9 mouse cellular contexts compared by ENCODE assay signal in the genomic region with DNA sequence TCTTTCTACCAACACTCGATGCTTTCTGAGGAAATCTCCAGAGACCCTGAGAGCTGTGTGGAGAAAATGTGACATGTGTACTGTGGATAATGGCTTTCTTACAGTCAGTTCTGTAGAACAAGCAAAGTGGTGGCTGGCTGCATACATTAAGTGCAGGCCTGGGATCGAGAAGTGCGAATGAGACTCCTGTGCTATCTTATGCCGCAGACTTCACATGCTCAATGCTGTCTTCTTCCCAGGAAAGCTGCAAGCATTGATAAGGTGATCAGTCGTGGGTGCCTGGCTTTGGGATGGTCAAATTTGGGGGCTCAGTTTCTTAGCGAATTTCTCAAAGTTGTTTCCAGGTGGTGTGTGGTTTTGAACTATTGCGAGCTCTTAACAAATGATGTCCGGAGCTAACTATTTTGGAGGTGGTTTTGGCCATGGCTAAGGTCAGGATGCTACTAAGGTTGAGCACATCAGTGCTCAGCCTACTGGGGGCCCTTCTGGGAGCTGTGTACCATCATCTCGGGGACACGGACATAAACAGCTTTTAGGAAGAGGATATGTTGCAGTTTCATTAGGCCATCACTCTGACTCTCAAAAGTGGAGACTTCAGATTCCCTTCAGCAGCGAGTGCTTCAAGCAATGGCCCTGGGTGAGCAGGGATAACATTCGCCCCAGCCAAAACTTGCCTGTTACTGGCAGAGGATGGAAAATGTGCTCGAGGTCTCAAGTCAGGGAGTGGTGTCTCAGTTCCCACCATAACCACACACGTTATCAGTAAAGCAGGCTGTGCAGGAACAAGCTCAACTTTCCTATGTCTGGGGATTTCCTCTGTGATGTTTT.
A peak's percentile ranks its signal among the peaks of the same experiment; 100 is the strongest.
DNase-seq lines count a peak whose midpoint lies in the region; ATAC-seq lines count a peak whose summit lies in the region.
"Had no signal": no experiment of that assay in that cellular context is flagged by ENCODE, and none has a peak within 500 bp of the region (broad histone marks: within the 10 kb centered on the region; RNA-seq: fewer than 3 reads in every experiment).

No protein-coding gene starts in this region.

- no peak overlapping the region for H3K4me3 ChIP-seq in hindbrain, embryonic 10.5 days
- H3K4me3 ChIP-seq in hindbrain, embryonic 13.5 days, result no peak overlapping the region
- no peak overlapping the region for H3K4me3 ChIP-seq in embryonic facial prominence, embryonic 14.5 days (ENCODE audit: low read depth, low read length)
- H3K4me3 ChIP-seq in limb, embryonic 15.5 days, result no peak overlapping the region

- H3K36me3 ChIP-seq in hindbrain, embryonic 10.5 days, result no peaks in the 10 kb centered on the region
- H3K36me3 ChIP-seq in hindbrain, embryonic 13.5 days, result no peaks in the 10 kb centered on the region
- no peaks in the 10 kb centered on the region for H3K36me3 ChIP-seq in embryonic facial prominence, embryonic 14.5 days (ENCODE audit: control insufficient read depth, insufficient read depth, low read length)
- no peaks in the 10 kb centered on the region for H3K36me3 ChIP-seq in limb, embryonic 15.5 days

- ATAC-seq in hindbrain, embryonic 13.5 days (ENCODE audit: low FRiP score), result no peak
- ATAC-seq in embryonic facial prominence, embryonic 14.5 days (ENCODE audit: low read depth), result peak; percentile 75; the same call in 1 of the 2 replicates
- no peak for ATAC-seq in limb, embryonic 15.5 days (ENCODE audit: insufficient number of reproducible peaks, low FRiP score, low TSS enrichment, low read depth)

- 76% methylated on average over 14 of the region's 14 CpGs for WGBS in hindbrain, embryonic 10.5 days
- WGBS in hindbrain, embryonic 13.5 days, result 63% methylated on average over 14 of the region's 14 CpGs
- 61% methylated on average over 14 of the region's 14 CpGs for WGBS in embryonic facial prominence, embryonic 14.5 days
- 67% methylated on average over 14 of the region's 14 CpGs for WGBS in limb, embryonic 15.5 days

- intact Hi-C loops in gastrocnemius, postnatal 36 days (cut with DNase I), result no loop called here

- H3K27ac ChIP-seq in hindbrain, embryonic 10.5 days, result peak overlapping the region; percentile 40; the same call in 1 of the 2 replicates
- H3K27ac ChIP-seq in hindbrain, embryonic 13.5 days, result no peak overlapping the region
- H3K27ac ChIP-seq in embryonic facial prominence, embryonic 14.5 days (replicated peaks; ENCODE audit: low read depth, low read length), result peak overlapping the region; percentile 17; the same call in 1 of the 2 replicates
- peak overlapping the region; percentile 47; the same call in 1 of the 2 replicates for H3K27ac ChIP-seq in limb, embryonic 15.5 days

- no peak overlapping the region for H3K9ac ChIP-seq in hindbrain, embryonic 13.5 days
- no peak overlapping the region for H3K9ac ChIP-seq in embryonic facial prominence, embryonic 14.5 days (ENCODE audit: low read depth, low read length)
- H3K9ac ChIP-seq in limb, embryonic 15.5 days, result no peak overlapping the region

- no peak for DNase-seq in hindbrain, embryonic 10.5 days (ENCODE audit: low spot score)
- peak; percentile 83 for DNase-seq in 416B (ENCODE audit: low read depth)
- DNase-seq in embryonic facial prominence, embryonic 14.5 days (ENCODE audit: low spot score), result peak; percentile 87
- DNase-seq in gastrocnemius, postnatal 36 days, result no peak
- no peak for DNase-seq in cerebellum, postnatal 4 days (ENCODE audit: low spot score in 2 of 2)
- no peak for DNase-seq in embryo, embryonic 10.5 days (ENCODE audit: low spot score)
- DNase-seq: cerebellum, adult 9-10 months had no signal

- H3K4me2 ChIP-seq in hindbrain, embryonic 13.5 days, result no peak overlapping the region
- no peak overlapping the region for H3K4me2 ChIP-seq in embryonic facial prominence, embryonic 14.5 days (ENCODE audit: low read depth, low read length)
- H3K4me2 ChIP-seq in limb, embryonic 15.5 days, result no peak overlapping the region

- H3K27me3 ChIP-seq in hindbrain, embryonic 10.5 days (ENCODE audit: insufficient read depth, poor library complexity, severe bottlenecking), result no peaks in the 10 kb centered on the region
- no peaks in the 10 kb centered on the region for H3K27me3 ChIP-seq in hindbrain, embryonic 13.5 days
- H3K27me3 ChIP-seq in embryonic facial prominence, embryonic 14.5 days (replicated peaks; ENCODE audit: control insufficient read depth, insufficient read depth, low read length), result no peaks in the 10 kb centered on the region
- no peaks in the 10 kb centered on the region for H3K27me3 ChIP-seq in limb, embryonic 15.5 days

- H3K4me1 ChIP-seq in hindbrain, embryonic 10.5 days (replicated peaks), result peaks cover 14% of the 10 kb centered on the region
- H3K4me1 ChIP-seq in hindbrain, embryonic 13.5 days (replicated peaks), result peaks cover 12% of the 10 kb centered on the region
- peaks cover 13% of the 10 kb centered on the region for H3K4me1 ChIP-seq in embryonic facial prominence, embryonic 14.5 days (ENCODE audit: control insufficient read depth, insufficient read depth, low read length)
- H3K4me1 ChIP-seq in limb, embryonic 15.5 days, result peaks cover 8% of the 10 kb centered on the region; the same call in 1 of the 2 replicates

- no peaks in the 10 kb centered on the region for H3K9me3 ChIP-seq in hindbrain, embryonic 10.5 days
- H3K9me3 ChIP-seq in hindbrain, embryonic 13.5 days, result no peaks in the 10 kb centered on the region
- H3K9me3 ChIP-seq in embryonic facial prominence, embryonic 14.5 days (ENCODE audit: control insufficient read depth, low read length), result no peaks in the 10 kb centered on the region
- H3K9me3 ChIP-seq in limb, embryonic 15.5 days, result no peaks in the 10 kb centered on the region

Comparison
In these comparisons a context has a peak if more than half of its experiments do, and no peak if none do; other contexts are left out.
1. DNase-seq: peak in 416B (single experiment) and embryonic facial prominence, embryonic 14.5 days (single experiment); none in hindbrain, embryonic 10.5 days (single experiment), gastrocnemius, postnatal 36 days (0 of 2), cerebellum, postnatal 4 days (0 of 2) and embryo, embryonic 10.5 days (single experiment).